Mouse (Mus musculus): ENCODE data around the gene Pars2. TPM values are rescaled to one million over a fixed set of nuclear protein-coding genes. Genes with fewer than 3 reads are reported as not detected.

The Pars2 gene
- 9.9 and 10.5 TPM in 2 replicates for polyA plus RNA-seq (2015; fragmentation: Nextera tagmentation; extraction: Ambion mirVana)

- 3% methylated on average over 40 of the region's 40 CpGs for WGBS
- H3K4me2 ChIP-seq (replicated peaks): peak within 1 kb of the TSS; percentile 84
- peak within 1 kb of the TSS; percentile 82 for H3K9ac ChIP-seq (replicated peaks)
- peak within 1 kb of the TSS; percentile 63 for H3K4me3 ChIP-seq (replicated peaks)
- peaks cover 30% of the 10 kb centered on the region for H3K36me3 ChIP-seq
- H3K4me1 ChIP-seq (replicated peaks): peaks cover 10% of the 10 kb centered on the region
- peaks cover 25% of the 10 kb centered on the region for H3K27me3 ChIP-seq
- no peaks in the 10 kb centered on the region for H3K9me3 ChIP-seq
- peak within 1 kb of the TSS; percentile 64 for H3K27ac ChIP-seq
- peak; percentile 96 for ATAC-seq
Observed at GRCm38 (mm10) chr4:106650833-106651527, at the start of gene Pars2. Gene Pars2, plus strand, starts transcription at chr4:106651069.

DNA sequence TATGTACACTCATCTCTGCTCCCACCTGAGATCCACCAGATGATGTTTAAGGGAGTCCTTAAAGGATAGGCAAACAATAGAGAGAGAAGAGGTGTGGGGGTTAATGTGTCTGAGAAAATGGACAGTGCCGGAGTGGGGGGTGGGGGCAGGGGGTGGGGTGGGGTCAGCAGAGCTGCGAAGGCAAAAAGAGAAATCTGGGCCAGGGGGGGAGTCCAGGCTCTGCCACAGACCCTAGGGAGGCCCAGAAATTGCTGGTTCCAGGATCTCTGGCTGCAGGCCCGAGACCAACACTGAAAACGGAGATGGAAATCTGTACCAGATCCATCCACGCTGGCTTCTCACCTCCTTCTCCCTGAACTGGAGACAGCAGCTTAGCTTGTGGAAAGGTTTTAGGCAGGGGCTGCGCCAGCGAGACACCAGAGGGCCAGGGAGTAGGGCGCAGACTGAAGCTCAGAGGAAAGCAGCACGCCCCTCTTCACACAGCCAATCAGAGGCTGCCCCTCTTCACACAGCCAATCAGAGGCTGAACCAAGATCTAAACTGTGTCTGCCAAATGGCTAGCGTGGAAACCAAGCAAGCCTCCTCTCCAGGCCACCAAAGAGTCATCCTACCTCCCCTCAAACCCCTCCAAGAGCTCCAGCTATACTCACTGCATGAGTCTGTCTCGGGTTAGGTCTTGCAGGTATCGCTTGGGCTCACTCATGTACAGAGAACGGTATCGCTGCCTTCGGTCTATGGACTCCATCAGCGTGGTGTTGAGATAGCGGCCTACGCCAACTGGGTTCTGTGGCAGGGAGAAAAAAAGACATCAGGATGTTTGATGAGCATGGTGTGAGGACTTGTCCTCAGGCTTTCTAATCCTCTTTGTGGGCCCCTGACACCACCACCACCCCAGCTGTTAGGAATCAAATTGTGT lies 44.0 kb upstream of the Pars2 start:
- H3K36me3 ChIP-seq: no peaks in the 10 kb centered on the region
- peak overlapping the region; percentile 42 for H3K4me2 ChIP-seq (replicated peaks)
- peak overlapping the region; percentile 12; the same call in 1 of the 2 replicates for H3K4me3 ChIP-seq (replicated peaks)
- no peaks in the 10 kb centered on the region for H3K9me3 ChIP-seq
- 44% methylated on average over 18 of the region's 18 CpGs for WGBS
- no peaks in the 10 kb centered on the region for H3K27me3 ChIP-seq
- no peak overlapping the region for H3K27ac ChIP-seq
- H3K4me1 ChIP-seq (replicated peaks): peaks cover 8% of the 10 kb centered on the region; the same call in 1 of the 2 replicates
- H3K9ac ChIP-seq (replicated peaks): peak overlapping the region; percentile 34
- ATAC-seq: peak; percentile 95

DNA sequence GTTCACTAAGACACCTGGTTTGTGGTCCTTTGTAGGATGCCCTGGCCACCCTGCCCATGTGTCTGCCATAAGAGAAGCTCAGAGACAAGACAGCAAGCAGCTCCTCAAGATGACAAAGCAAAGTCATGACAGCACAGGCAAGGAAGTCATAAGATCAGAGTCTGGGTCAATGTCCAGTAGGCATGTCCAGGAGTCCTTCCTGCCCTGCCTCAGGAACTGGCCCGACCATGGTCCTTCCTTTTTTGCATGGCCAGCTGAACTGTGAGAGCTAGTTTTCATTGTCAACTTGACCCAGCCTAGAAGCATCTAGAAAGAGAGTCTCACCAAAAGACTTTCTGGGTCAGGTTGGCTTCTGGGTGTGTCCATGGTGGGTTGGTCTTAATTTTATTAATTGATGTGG lies 43.0 kb upstream of the Pars2 start:
- H3K4me1 ChIP-seq (replicated peaks): peaks cover 8% of the 10 kb centered on the region; the same call in 1 of the 2 replicates
- H3K36me3 ChIP-seq: no peaks in the 10 kb centered on the region
- H3K9ac ChIP-seq (replicated peaks): no peak overlapping the region
- H3K27ac ChIP-seq: no peak overlapping the region
- ATAC-seq: no peak
- WGBS: 89% methylated on average over 1 of the region's 1 CpGs
- no peaks in the 10 kb centered on the region; the same call in 1 of the 2 replicates for H3K27me3 ChIP-seq
- H3K9me3 ChIP-seq: no peaks in the 10 kb centered on the region
- no peak overlapping the region for H3K4me3 ChIP-seq (replicated peaks)
- H3K4me2 ChIP-seq (replicated peaks): no peak overlapping the region

DNA sequence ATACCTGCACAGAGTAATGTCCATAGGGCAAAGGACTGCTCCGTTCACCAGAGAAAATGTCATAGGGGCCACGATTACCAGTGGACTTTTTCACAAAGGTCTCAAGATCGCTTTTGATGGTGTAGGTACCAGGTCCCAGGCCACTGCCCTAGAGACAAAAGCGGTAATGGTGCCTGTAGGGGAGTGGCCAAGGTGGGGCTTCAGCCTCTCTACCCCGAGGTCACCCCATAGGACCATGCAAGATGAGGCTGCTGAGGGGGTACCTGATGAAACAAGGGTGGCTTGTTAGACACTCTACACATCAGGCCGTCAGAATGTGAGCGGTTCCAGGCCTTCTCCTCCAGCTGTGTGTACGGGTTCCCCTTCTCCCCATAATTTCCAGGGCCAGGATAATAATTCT lies 37.8 kb upstream of the Pars2 start:
- Histone ChIP-seq H3K27me3 (no peaks in the 10 kb centered on the region; the same call in 1 of the 2 replicates), H3K9me3 (no peaks in the 10 kb centered on the region), H3K4me2 (replicated peaks) (no peak overlapping the region), H3K9ac (replicated peaks) (no peak overlapping the region), H3K4me1 (replicated peaks) (peaks cover 9% of the 10 kb centered on the region), H3K36me3 (no peaks in the 10 kb centered on the region), H3K27ac (no peak overlapping the region), H3K4me3 (replicated peaks) (no peak overlapping the region)
- 78% methylated on average over 8 of the region's 8 CpGs for WGBS
- ATAC-seq: no peak

GRCm38 (mm10) chr4:106613560-106613959 lies 37.3 kb upstream of the Pars2 start:
- Histone ChIP-seq H3K4me3 (replicated peaks) (no peak overlapping the region), H3K27me3 (peaks cover 2% of the 10 kb centered on the region; the same call in 1 of the 2 replicates), H3K9me3 (no peaks in the 10 kb centered on the region), H3K27ac (no peak overlapping the region), H3K9ac (replicated peaks) (no peak overlapping the region), H3K36me3 (no peaks in the 10 kb centered on the region), H3K4me1 (replicated peaks) (peaks cover 9% of the 10 kb centered on the region), H3K4me2 (replicated peaks) (no peak overlapping the region)
- ATAC-seq: no peak
- WGBS: 75% methylated on average over 3 of the region's 3 CpGs

DNA sequence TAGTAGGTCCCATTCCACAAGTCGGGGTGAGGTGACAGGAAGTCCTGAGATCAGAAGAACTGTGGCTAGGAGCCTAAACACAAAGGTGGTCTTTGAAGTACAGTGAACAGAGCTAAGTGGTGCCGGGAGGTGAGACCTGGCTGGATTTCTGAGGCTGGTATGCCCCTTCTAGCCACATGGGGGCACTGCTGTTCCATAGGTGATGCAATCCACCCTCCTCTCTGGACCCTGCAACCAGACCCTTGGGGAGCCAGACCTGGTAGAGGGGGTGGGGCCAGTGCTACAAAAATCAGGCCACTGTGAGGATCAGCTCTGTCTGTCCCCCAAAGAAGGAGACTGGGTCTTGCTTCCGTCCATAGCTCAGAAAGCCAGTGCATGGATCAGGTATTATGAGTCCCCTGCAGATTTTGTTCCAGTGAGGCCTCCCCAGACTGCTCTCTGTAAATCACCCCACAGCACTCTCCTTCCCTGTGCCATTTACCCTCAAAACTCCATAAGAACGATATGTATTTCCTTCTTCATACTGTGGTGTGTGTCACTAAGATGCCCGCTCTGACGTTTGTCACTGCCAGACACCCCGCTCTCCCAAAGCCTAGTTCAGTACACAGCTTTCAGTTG lies 36.6 kb upstream of the Pars2 start:
- WGBS: 42% methylated on average over 7 of the region's 7 CpGs
- Histone ChIP-seq H3K4me2 (replicated peaks) (no peak overlapping the region), H3K9ac (replicated peaks) (no peak overlapping the region), H3K4me1 (replicated peaks) (peaks cover 9% of the 10 kb centered on the region), H3K4me3 (replicated peaks) (no peak overlapping the region), H3K36me3 (no peaks in the 10 kb centered on the region), H3K27me3 (peaks cover 5% of the 10 kb centered on the region; the same call in 1 of the 2 replicates), H3K9me3 (no peaks in the 10 kb centered on the region), H3K27ac (no peak overlapping the region)
- peak; percentile 78 for ATAC-seq

- H3K4me1 ChIP-seq (replicated peaks): peaks cover 9% of the 10 kb centered on the region
- 86% methylated on average over 9 of the region's 9 CpGs for WGBS
- no peak overlapping the region for H3K4me3 ChIP-seq (replicated peaks)
- H3K27ac ChIP-seq: no peak overlapping the region
- peaks cover 5% of the 10 kb centered on the region; the same call in 1 of the 2 replicates for H3K27me3 ChIP-seq
- no peak overlapping the region for H3K9ac ChIP-seq (replicated peaks)
- no peaks in the 10 kb centered on the region for H3K36me3 ChIP-seq
- ATAC-seq: no peak
- no peak overlapping the region for H3K4me2 ChIP-seq (replicated peaks)
- H3K9me3 ChIP-seq: no peaks in the 10 kb centered on the region
Observed at GRCm38 (mm10) chr4:106614881-106615280, 36.0 kb upstream of the Pars2 start.

GRCm38 (mm10) chr4:106615637-106616036 lies 35.2 kb upstream of the Pars2 start:
- Histone ChIP-seq H3K4me1 (replicated peaks) (peaks cover 9% of the 10 kb centered on the region), H3K4me2 (replicated peaks) (no peak overlapping the region), H3K36me3 (no peaks in the 10 kb centered on the region), H3K27ac (no peak overlapping the region), H3K4me3 (replicated peaks) (no peak overlapping the region), H3K9ac (replicated peaks) (no peak overlapping the region), H3K9me3 (no peaks in the 10 kb centered on the region), H3K27me3 (peaks cover 5% of the 10 kb centered on the region; the same call in 1 of the 2 replicates)
- 88% methylated on average over 12 of the region's 12 CpGs for WGBS
- no peak for ATAC-seq

- Histone ChIP-seq H3K4me2 (replicated peaks) (peak within 1 kb of the TSS; percentile 52), H3K4me1 (replicated peaks) (peaks cover 9% of the 10 kb centered on the region), H3K36me3 (no peaks in the 10 kb centered on the region), H3K27ac (no peak within 1 kb of the TSS), H3K9me3 (no peaks in the 10 kb centered on the region), H3K4me3 (replicated peaks) (no peak within 1 kb of the TSS; the same call in 1 of the 2 replicates), H3K9ac (replicated peaks) (no peak within 1 kb of the TSS; the same call in 1 of the 2 replicates), H3K27me3 (peaks cover 12% of the 10 kb centered on the region)
- no peak for ATAC-seq
- under 1% methylated on average over 17 of the region's 19 CpGs for WGBS
Observed at GRCm38 (mm10) chr4:106617056-106617455, 33.8 kb upstream of the Pars2 start, which contains the start of gene Lexm. Gene Lexm, minus strand, starts transcription at chr4:106617241.

DNA sequence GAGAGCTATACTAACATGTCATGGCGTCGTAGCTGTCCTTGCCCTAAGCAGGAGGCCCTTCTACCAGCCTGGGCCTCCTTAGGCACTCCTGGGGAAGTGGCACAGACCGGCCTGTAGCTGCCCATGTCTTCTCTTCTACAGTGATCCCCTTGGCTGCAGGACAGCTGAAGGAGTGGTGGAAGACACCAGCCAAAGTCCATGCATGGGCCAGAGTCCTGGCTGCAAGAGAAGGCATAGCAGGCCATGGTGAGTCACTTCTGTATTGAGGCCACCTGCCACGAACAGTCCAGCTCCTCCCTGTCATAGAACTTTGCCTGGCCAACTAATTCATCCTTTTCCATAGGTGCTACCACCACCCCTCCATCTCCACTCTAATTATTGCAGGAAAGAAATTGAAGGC lies 32.0 kb upstream of the Pars2 start:
- ATAC-seq: no peak
- Histone ChIP-seq H3K4me1 (replicated peaks) (peaks cover 12% of the 10 kb centered on the region), H3K4me2 (replicated peaks) (no peak overlapping the region), H3K36me3 (no peaks in the 10 kb centered on the region), H3K9me3 (no peaks in the 10 kb centered on the region), H3K27me3 (peaks cover 30% of the 10 kb centered on the region), H3K9ac (replicated peaks) (no peak overlapping the region), H3K27ac (no peak overlapping the region), H3K4me3 (replicated peaks) (no peak overlapping the region)
- 87% methylated on average over 4 of the region's 4 CpGs for WGBS

DNA sequence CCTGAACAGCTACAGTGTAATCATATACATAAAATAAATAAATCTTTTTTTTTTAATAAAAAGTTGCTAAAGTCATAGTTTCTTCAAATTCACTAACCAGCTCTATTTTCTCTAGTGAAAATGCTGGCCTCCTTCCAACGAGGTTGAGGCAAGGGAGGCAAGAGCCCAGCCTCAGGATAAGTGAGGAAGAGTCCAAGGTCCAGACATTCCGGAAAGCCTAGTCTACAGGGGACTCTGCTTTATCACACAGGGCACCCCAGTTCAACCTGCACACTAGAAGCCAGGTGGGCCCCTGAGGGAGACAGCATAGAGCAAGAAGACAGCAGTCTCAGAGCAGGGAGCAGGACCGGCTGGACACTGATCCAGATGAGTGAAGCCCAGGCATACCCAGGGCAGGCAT lies 29.4 kb upstream of the Pars2 start:
- Histone ChIP-seq H3K36me3 (no peaks in the 10 kb centered on the region), H3K4me3 (replicated peaks) (no peak overlapping the region), H3K9me3 (no peaks in the 10 kb centered on the region), H3K27ac (no peak overlapping the region), H3K9ac (replicated peaks) (no peak overlapping the region), H3K27me3 (peaks cover 43% of the 10 kb centered on the region), H3K4me2 (replicated peaks) (no peak overlapping the region), H3K4me1 (replicated peaks) (peaks cover 14% of the 10 kb centered on the region)
- 74% methylated on average over 3 of the region's 3 CpGs for WGBS
- ATAC-seq: no peak

Measured in midbrain, embryonic 13.5 days (tissue).